Mouse (Mus musculus): ENCODE results near the gene Sirt2.

The Sirt2 gene

DNA sequence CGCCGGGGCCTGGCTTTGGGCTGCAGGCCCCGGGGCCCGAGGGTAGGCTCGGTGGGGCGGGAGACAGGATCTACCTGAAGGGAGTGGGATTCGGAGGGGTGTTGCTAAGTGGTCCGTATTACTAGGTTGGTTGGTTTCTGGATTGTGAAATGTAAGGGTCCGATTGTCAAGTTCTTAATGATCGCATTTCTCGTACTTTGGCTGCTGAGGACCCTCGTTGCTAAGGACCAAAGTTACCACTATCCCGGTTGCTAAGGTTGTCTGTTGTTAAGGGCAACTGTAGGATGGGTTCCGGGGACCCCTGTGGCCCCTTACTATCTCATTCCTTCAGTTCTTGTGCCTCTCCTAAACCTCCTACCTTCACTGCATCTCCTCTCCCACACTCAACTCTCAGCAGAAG is 375 bp downstream of the Sirt2 start:
- in situ Hi-C loops (cut with MboI) = no loop called here

- in situ Hi-C loops (cut with MboI) = no loop called here
Measured at GRCm38 (mm10) chr7:28767462-28767965, 979 bp downstream of the Sirt2 start, which contains the start of gene Nfkbib. TSS of gene Nfkbib (minus strand) at chr7:28767512.

DNA sequence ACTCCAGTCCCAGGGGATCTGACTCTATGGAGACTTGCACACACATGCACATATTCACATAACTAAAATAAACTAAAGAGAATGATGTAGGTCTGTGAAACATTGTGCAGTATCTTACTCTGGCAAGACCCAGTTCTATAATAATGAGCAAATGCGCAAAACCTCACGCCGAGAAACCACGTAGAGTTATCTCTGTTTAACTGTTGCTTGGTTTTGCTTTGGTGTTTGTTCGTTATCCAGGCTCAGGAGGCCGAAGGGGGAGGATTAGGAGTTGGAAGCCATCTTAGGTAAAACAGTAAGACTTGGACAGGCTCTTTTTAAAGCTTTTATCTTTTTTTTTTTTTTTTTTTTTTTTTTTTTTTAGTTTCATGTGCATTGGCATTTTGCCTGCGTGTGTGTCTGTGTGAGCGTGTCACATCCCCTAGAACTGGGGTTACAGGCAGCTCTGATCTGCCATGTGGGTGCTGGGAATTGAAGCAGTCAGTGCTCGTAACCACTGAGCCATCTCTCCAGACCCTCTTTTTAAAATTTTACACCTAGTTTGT is 3.0 kb downstream of the Sirt2 start:
- in situ Hi-C loops (cut with MboI) = no loop called here

DNA sequence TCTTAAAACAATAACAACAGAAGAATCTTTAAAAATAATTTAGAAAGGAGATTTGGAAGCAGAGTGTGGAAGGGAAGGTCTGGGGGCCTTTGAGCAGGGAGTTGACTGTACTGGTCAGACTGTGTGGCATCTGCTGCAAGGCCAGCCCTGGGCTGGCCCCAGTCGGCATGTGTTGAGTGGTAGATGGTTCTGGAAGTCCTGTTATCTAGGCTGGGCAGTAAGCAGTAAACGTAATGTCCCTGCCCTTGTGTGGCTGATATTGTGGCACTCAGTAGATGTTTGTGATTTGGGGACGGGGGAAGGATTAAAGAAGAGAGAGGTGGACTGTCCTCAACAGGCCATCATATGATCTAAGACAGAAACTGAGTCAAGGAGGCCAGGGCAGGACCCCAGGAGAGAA is 3.8 kb downstream of the Sirt2 start:
- in situ Hi-C loops (cut with MboI) = no loop called here

DNA sequence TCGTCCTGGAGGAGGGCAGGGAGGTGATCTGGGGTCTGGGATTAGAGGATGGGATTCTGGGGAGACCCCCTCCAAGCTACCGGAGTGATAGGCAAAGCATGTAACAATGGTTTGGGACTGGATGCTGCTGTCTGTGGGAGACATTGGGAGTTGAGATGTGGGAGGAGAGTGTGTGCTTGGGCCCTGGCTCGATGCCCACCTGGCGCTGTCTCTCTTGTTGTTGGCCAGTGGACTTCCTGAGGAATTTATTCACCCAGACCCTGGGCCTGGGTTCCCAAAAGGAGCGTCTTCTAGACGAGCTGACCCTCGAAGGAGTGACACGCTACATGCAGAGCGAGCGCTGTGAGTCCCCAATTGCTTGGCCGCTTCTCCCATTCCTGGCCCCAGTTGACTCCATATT is 5.3 kb downstream of the Sirt2 start:
- in situ Hi-C loops (cut with MboI) = no loop called here

DNA sequence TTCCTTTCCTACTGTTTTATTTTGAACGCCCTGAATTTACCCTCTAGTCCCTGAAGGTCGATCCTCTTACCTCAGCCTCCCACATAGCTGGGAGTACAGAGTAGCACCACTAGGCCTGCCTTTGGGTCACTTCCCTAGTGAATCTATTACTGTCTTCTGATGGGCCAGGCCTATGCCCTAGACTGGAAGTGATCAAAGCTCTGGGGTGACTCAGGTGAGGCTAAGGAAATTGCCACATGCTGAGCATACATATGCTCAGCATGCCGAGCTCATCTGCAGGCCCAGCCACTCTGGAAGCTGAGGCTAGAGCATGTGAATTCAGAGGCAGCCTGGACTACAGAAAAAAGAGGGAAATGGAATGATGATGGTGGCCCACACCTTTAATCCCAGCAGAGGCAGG is 6.6 kb downstream of the Sirt2 start:
- in situ Hi-C loops (cut with MboI) = no loop called here

GRCm38 (mm10) chr7:28774164-28774563 is 7.6 kb downstream of the Sirt2 start:
- in situ Hi-C loops (cut with MboI) = no loop called here

DNA sequence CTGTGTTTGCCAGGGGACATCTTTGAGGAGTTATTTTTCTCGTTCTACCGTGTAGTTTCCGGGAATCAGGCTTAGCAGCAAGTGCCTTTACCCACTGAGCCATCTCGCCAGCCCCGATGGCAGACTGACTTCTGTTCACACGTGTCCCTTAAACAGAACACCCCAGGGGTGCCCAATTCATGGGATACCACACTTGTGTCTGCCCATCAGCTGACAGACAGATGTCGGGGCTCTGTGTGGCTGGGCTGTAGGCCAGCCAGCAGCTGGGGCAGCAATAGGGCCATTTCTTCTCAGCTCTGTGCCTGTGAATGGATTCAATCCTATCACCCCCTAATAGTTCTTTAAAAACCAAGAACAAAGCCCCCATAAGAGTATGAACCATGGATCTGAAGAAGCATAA is 8.6 kb downstream of the Sirt2 start:
- in situ Hi-C loops (cut with MboI) = no loop called here

DNA sequence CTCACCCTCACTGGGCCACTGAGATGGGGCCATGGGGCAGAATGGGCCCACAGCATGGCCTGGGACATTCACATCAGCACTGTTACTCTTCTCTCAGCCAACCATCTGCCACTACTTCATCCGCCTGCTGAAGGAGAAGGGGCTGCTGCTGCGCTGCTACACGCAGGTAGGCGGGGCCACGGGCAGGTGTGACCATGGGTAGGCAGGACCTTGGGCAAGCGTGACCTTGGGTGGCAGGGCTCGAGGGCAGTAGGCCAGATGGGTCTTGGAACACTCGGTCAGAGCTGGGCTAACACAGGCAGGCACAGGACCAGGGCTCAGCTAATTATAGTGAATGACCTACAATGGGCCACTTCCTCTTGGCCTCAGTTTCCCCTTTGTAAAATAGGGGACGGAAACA is 12.3 kb downstream of the Sirt2 start:
- in situ Hi-C loops (cut with MboI) = no loop called here

DNA sequence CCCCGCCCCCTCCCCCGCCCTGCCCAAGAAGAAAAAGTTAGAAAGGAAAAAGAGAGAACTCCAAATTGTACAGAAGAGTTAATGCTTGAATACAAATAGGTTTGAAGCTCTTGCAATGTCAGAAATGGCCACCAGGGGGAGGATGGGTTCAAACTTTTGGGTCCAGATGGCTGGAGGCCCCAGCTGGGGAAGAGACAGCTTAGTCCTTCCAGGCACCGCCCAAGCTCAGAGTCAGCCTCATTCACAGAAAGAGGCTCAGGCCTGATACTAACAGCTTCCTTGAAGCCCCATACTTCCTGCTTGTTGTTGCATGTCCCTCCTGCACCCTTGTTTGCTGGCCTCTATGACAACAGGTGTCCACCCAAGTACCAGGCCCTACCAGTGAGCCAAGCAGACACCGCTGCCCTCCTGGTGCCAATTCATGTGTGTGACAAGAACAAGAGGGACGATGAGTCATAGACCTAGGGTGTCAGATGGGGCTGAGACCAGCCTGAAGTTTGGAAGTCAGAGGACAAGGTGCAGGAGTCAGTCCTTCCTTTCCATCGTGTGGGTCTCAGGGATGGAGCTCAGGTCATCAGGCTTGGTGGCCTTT is 13.6 kb downstream of the Sirt2 start:
- in situ Hi-C loops (cut with MboI) = no loop called here

DNA sequence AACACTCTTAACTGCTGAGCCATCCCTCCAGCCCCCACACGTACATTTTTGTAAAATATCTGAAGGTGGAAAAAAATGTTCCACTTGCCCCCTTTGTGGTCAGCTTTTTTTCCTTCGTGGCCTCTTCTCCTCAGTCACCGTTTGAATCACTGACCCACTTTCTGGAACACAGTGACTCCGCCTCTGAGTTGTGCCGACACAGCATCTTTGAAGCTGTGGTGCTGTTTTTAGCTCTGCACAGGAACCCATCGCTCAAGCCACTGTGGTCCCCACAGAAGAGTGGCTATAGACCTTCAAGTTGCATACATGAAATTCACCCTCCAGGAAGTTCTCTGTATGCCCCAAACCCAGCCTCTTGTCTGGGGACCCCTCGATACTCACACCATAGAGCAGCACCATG is 14.3 kb downstream of the Sirt2 start:
- in situ Hi-C loops (cut with MboI) = no loop called here

- in situ Hi-C loops (cut with MboI) = no loop called here
Measured at GRCm38 (mm10) chr7:28781261-28781663, 14.7 kb downstream of the Sirt2 start.

DNA sequence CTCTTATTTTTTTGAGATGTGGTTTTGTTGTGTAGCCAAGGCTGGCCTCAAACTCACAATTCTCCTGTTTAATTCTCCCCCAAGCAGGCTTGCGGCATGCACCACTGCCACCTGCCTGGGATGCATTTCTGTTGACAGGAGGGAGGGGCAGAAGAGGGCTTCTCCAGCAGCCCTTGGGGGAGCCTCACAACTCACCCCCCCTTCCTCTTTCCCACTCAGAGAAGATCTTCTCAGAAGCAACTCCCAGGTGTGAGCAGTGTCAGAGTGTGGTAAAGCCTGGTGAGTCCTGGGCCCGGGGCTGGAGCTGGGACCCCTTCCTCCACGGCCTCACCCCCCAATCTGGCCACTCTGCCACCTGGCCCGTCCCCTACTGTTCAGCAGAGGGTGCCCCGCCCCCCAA is 18.6 kb downstream of the Sirt2 start:
- in situ Hi-C loops (cut with MboI) = no loop called here

- in situ Hi-C loops (cut with MboI) = no loop called here
Measured at GRCm38 (mm10) chr7:28787884-28788283, 21.3 kb downstream of the Sirt2 start.

DNA sequence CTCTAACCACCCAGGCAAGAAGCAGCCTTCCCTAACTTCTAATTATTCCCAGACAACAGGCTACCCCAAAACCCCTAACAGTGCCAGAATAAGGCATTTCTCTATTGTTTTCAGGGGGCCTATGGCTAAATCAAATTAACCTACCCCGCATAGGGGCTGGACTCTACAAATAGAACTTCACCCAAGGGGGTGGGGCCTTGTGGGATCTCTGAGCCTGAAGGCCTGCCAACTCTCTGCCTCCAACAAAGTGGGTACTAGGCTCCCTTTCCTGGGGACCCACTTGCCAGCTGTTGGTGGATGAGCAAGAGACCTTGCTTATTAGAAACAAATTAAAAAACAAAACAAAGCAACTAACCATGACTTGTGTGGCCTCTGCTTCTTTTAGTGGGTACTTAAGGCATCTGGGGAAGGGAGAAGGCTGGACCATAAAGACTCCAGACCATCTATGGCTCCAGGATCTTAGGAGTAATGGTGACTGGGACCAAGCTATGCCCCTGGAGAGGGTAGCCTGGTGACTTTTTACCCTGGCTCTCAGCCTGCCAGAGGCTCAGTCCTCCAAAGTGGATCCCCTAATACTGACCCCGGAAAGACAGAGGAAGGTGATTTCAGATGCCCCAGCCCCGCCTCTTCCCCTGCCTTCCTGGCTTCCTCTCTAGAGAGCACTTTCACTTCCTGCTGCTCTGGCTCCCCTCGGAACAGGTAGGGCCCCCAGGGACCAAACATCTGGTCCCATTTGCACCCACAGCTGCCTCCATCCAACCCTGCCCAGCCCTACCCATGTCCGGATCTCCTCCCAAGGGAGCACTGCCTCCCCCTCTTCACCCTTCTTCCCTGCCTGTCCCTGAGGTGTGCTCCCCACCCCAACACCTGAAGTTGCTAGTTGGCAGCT is 22.0 kb downstream of the Sirt2 start, which contains the start of gene Rinl:
Gene Rinl, plus strand, starts transcription at position 663 of the 889 bp plus-strand sequence.
- in situ Hi-C loops (cut with MboI) = no loop called here

DNA sequence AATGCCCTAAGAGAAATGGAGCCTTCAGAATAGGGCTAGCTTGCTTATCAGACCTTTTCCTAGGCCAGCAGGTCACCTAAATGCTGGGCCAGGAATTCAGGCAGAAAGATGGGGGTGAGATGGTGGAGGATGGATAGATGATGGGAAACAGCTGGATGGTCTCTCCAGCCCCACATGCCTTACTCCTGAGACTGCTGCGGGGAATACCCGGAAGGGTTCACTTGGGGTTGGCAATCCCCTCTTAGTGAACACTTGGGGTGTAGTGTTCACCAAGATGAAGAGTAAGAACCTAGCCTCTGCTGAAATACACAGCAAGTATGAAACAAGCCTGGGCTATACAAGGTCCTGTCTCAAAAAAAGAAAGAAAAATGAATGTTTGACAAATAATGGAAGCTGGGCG is 22.7 kb downstream of the Sirt2 start:
- in situ Hi-C loops (cut with MboI) = no loop called here

DNA sequence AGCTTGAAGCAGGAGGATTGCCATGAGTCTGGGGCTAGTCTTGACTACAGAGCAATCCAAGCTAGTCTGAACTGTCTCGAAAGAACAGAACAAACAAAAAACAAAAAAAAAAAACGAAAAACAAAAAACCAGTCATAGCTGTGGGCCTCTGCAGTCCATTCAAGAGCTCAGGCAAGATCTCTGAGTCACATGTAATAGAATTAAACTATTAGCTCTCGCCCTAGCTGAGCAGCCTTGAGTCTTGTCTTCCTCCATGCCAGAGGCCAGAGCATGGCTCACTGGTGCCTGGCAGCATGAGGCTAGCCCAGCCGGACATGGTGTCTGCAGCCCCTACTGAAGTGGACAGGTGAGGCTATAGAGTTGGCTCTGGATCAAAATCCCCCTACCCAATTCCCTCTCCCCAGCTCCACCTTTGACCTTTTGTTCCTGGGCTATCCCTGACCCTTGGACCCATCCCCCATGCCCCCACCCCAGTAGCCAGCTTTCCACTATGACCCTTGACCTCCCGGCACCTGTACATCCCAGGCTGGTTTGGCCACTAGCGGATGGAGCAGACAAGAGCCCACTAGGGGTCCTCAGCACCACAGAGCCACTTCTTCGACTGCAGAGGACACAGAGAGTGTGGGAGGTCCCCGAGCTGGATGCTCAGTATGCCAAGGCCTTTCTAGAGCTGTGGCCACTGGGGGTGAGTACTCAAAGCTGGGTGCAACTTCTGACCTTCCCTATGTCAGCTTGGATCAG is 23.7 kb downstream of the Sirt2 start:
- in situ Hi-C loops (cut with MboI) = no loop called here

- in situ Hi-C loops (cut with MboI) = no loop called here
Measured at GRCm38 (mm10) chr7:28791706-28792105, 25.2 kb downstream of the Sirt2 start.

DNA sequence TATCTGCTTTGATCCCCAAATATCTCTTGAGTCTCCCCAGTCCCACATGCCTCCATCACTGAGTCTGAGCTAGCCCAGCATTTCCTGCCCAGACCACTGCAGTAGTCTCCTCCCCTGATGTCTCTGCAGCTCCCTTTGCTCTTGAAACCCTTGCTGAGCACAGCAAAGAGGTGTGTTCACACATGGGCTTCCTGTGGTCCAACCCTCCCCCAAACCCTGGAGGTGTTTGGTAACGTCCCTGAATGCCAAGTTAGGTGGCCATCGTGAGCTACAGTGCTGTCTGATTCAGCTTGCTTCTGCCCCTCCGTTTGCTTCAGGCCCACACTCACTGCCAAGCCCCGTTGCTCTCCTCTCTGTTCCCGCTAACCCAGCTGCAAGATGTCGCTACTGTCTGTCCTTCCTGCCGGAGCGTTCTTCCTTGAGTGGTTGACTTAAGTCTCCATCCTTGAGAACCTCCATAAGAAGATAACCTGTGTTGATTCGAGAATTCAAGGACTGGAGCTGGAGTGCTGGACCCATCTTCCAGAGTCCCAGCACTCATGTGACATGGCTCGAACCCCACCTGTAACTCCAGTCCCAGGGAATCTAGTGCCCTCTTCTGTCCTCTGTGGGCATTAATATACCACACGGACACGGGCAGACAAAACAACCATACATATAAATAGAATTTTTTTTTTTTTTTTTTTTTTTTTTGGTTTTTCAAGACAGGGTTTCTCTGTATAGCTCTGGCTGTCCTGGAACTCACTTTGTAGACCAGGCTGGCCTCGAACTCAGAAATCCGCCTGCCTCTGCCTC is 26.1 kb downstream of the Sirt2 start:
- in situ Hi-C loops (cut with MboI) = no loop called here

- in situ Hi-C loops (cut with MboI) = no loop called here
Measured at GRCm38 (mm10) chr7:28793834-28794233, 27.3 kb downstream of the Sirt2 start.

DNA sequence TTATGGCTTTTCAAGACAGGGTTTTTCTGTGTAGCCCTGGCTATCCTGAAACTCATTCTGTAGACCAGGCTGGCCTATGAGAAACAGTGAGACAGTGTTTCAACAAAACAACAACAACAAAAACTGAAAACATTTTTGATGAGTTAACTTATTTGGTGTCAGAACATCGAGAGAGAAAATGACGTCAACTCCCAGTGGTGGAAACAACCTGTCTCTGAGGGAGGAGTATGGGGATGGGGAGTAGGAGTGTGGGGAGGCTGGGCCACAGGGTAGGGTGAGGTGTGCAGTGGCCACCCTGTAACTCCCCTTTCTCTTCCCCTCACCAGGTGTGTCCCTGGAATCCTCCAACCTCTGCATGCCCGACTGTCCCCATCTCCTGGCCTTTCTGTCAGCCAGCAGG is 28.0 kb downstream of the Sirt2 start:
- in situ Hi-C loops (cut with MboI) = no loop called here
